Mouse (Mus musculus): ENCODE measurements around the gene Tmprss6. TPM values are rescaled to one million over a fixed set of nuclear protein-coding genes. Genes with fewer than 3 reads are reported as not detected.

Tmprss6 gene
- polyA plus RNA-seq, 1 experiment from 2014 or later = 0.51 TPM

DNA sequence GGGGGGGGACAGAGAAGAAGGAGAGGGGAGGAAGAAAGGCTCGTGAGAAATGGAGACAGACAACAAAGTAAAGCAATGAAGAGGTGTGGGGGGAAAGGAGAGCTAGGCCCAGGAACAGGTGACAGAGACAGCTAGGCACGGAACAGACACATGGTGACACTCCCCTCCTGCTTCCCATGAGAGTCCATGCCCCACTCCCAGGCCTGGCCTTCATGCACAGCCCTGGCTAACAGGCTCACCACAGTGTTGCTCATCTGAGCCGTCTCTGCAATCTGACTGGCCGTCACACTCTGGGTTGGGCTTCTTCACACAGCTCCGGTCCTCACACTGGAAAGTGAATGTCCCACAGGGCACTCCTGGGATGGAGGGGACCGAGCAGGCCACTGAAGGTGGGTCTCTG, 24.6 kb downstream of the Tmprss6 start:
- H3K36me3 ChIP-seq (ENCODE audit: control insufficient read depth, insufficient read depth, low read length) = no peaks in the 10 kb centered on the region
- H3K4me3 ChIP-seq (ENCODE audit: low read length) = no peak overlapping the region
- peak overlapping the region; percentile 24; the same call in 1 of the 2 replicates for H3K9ac ChIP-seq (ENCODE audit: low read depth, low read length)
- no peak overlapping the region for H3K4me2 ChIP-seq (ENCODE audit: low read length)
- H3K27ac ChIP-seq (ENCODE audit: low read depth, low read length) = no peak overlapping the region
- ATAC-seq = no peak
- H3K4me1 ChIP-seq (ENCODE audit: control insufficient read depth, insufficient read depth, low read depth, low read length) = peaks cover 4% of the 10 kb centered on the region; the same call in 1 of the 2 replicates
- no peaks in the 10 kb centered on the region for H3K27me3 ChIP-seq (replicated peaks; ENCODE audit: control insufficient read depth, insufficient read depth, low read length)
- no peaks in the 10 kb centered on the region for H3K9me3 ChIP-seq (ENCODE audit: control insufficient read depth, low read length)
- 57% methylated on average over 6 of the region's 6 CpGs for WGBS

DNA sequence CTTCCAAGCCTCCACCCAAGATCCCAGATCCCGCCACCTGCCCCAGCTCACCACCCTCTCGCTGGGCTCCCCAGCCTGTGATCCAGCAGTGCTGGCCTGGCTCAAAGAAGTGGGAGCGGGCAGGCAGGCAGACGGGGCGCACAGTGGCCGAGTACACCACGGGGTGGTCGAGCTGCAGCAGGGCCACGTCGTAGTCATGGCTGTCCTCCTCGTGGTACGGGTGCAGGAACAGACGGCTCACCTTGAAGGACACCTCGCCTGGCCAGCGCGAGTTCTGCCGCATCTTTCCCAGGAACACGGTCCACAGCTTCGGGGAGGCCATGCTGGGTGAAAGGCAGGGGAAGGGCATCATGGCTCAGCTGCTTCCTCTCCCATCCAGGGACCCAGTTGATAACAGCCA, 26.2 kb downstream of the Tmprss6 start:
- ATAC-seq = no peak
- WGBS = 90% methylated on average over 19 of the region's 19 CpGs
- Histone ChIP-seq H3K9me3 (ENCODE audit: control insufficient read depth, low read length) (no peaks in the 10 kb centered on the region), H3K27me3 (replicated peaks; ENCODE audit: control insufficient read depth, insufficient read depth, low read length) (no peaks in the 10 kb centered on the region), H3K4me2 (ENCODE audit: low read length) (no peak overlapping the region), H3K36me3 (ENCODE audit: control insufficient read depth, insufficient read depth, low read length) (no peaks in the 10 kb centered on the region), H3K4me3 (ENCODE audit: low read length) (no peak overlapping the region), H3K9ac (ENCODE audit: low read depth, low read length) (no peak overlapping the region), H3K4me1 (ENCODE audit: control insufficient read depth, insufficient read depth, low read depth, low read length) (peaks cover 1% of the 10 kb centered on the region), H3K27ac (ENCODE audit: low read depth, low read length) (no peak overlapping the region)

DNA sequence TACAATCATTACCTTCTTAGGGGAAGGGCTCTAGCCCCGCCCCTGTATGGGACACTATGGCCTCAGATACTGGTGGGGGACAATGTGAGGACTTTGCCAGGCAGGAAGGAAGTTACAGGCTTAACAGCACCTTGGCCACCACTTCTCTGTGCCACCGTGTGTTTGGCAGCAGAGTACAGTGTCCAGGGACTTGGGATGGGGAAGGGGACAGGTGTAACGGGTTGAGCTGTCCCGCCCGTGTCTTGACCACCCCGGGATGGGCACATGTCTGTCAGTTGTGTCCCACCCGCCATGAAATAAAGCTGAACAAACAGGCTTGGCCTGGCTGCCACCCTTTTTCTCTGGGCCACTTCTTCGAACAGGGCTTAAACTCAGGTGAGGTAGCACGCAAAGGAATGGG, 29.5 kb downstream of the Tmprss6 start:
- H3K27ac ChIP-seq (ENCODE audit: low read depth, low read length) = no peak overlapping the region
- no peak overlapping the region for H3K4me3 ChIP-seq (ENCODE audit: low read length)
- no peak overlapping the region for H3K4me2 ChIP-seq (ENCODE audit: low read length)
- H3K36me3 ChIP-seq (ENCODE audit: control insufficient read depth, insufficient read depth, low read length) = peaks cover 11% of the 10 kb centered on the region
- no peak overlapping the region for H3K9ac ChIP-seq (ENCODE audit: low read depth, low read length)
- no peaks in the 10 kb centered on the region; the same call in 1 of the 2 replicates for H3K27me3 ChIP-seq (replicated peaks; ENCODE audit: control insufficient read depth, insufficient read depth, low read length)
- 64% methylated on average over 9 of the region's 9 CpGs for WGBS
- H3K4me1 ChIP-seq (ENCODE audit: control insufficient read depth, insufficient read depth, low read depth, low read length) = peaks cover 16% of the 10 kb centered on the region
- H3K9me3 ChIP-seq (ENCODE audit: control insufficient read depth, low read length) = no peaks in the 10 kb centered on the region
- ATAC-seq = no peak

DNA sequence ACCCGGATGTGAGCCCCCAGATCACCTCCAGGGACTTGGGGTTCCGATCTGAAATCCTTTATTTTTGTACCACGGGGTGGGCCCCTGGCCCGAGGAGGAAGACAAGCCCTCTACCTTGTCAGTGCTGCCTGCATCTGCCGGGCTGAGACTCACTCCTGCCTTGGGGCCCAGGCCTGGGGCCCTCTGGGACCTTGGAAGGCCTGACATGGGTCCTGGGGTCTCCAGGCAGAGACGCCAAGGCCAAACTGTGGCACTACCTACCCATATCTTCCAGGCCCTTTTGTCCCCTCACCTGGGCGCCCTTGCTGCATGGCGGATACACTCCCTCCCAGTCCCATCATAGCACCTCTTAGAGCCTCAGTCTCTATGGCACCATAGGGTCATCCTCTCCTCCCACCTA, 29.9 kb downstream of the Tmprss6 start:
- H3K4me1 ChIP-seq (ENCODE audit: control insufficient read depth, insufficient read depth, low read depth, low read length) = peaks cover 16% of the 10 kb centered on the region
- H3K9ac ChIP-seq (ENCODE audit: low read depth, low read length) = no peak overlapping the region; the same call in 1 of the 2 replicates

DNA sequence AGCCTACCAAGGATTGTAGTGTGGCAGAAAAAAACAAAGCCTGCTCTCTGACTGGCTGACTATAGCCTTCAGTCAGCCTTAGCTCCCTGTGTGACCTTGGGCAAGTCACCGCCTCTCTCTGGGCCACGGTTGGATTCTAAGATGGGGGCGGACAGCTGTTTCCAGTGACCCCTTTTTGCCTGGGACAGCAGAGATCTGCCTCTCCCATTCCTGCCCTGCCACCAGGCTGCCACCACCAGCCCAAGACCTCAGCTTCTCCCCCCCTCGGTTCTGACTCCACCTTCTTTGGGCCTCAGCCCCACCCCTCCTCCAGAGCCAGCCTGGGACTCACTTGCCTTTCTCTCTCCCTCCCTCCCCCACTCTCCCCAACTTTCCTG, 30.4 kb downstream of the Tmprss6 start:
- no peak overlapping the region for H3K4me2 ChIP-seq (ENCODE audit: low read length)
- WGBS = 50% methylated on average over 4 of the region's 4 CpGs
- H3K36me3 ChIP-seq (ENCODE audit: control insufficient read depth, insufficient read depth, low read length) = peaks cover 15% of the 10 kb centered on the region
- no peaks in the 10 kb centered on the region for H3K9me3 ChIP-seq (ENCODE audit: control insufficient read depth, low read length)
- no peak overlapping the region for H3K4me3 ChIP-seq (ENCODE audit: low read length)
- no peak overlapping the region for H3K9ac ChIP-seq (ENCODE audit: low read depth, low read length)
- H3K4me1 ChIP-seq (ENCODE audit: control insufficient read depth, insufficient read depth, low read depth, low read length) = peaks cover 16% of the 10 kb centered on the region
- no peak for ATAC-seq
- H3K27me3 ChIP-seq (replicated peaks; ENCODE audit: control insufficient read depth, insufficient read depth, low read length) = no peaks in the 10 kb centered on the region; the same call in 1 of the 2 replicates
- H3K27ac ChIP-seq (ENCODE audit: low read depth, low read length) = no peak overlapping the region

More for the DNA sequence above, 29.9 kb downstream of the Tmprss6 start:
- no peak for ATAC-seq
- WGBS = 59% methylated on average over 8 of the region's 8 CpGs
- Histone ChIP-seq H3K4me3 (ENCODE audit: low read length) (no peak overlapping the region), H3K27me3 (replicated peaks; ENCODE audit: control insufficient read depth, insufficient read depth, low read length) (no peaks in the 10 kb centered on the region; the same call in 1 of the 2 replicates), H3K27ac (ENCODE audit: low read depth, low read length) (no peak overlapping the region), H3K4me2 (ENCODE audit: low read length) (no peak overlapping the region), H3K36me3 (ENCODE audit: control insufficient read depth, insufficient read depth, low read length) (peaks cover 15% of the 10 kb centered on the region), H3K9me3 (ENCODE audit: control insufficient read depth, low read length) (no peaks in the 10 kb centered on the region)

DNA sequence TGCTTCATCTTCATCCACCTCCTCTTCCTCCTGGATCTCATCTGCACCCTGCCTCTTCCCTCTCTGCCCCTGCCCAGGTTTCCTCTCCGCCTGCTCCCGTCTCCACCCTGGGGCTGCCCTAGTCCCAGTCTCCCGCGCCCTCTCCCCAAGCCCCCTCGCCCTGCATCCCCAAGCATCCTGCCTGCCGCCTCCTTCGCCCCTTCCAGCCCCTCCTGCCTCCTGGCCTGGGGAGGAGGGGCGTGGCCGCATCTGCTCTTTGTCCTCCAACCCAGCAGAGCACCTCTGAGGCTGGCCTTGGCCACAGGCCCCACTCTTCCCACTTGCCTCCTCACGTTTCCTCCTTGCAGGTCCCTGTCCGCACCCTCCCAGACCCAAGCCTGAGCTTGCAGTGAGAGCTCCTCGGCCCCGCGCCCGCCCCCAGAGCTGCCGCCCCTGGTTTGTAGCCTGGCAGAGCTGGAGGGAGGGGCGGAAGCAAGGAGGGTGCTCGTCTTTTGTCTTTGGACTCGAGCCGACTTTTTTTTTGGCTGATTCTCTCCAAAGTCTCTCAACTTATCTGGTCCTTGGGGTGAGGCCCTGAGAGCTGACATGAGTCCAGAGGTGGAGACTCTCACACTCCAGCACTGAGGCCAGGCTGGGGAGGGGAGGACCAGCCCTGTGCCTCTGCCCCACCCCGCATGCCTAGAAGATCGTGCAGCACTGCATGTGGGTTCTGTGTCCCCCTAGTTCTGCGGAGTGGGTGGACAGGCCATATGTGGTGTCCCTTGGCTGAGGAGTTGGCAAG, 31.0 kb downstream of the Tmprss6 start:
- H3K27me3 ChIP-seq (replicated peaks; ENCODE audit: control insufficient read depth, insufficient read depth, low read length) = no peaks in the 10 kb centered on the region; the same call in 1 of the 2 replicates
- peak overlapping the region; percentile 9; the same call in 1 of the 2 replicates for H3K4me3 ChIP-seq (ENCODE audit: low read length)
- H3K9ac ChIP-seq (ENCODE audit: low read depth, low read length) = peak overlapping the region; percentile 46
- no peak for ATAC-seq
- H3K4me1 ChIP-seq (ENCODE audit: control insufficient read depth, insufficient read depth, low read depth, low read length) = peaks cover 16% of the 10 kb centered on the region
- H3K9me3 ChIP-seq (ENCODE audit: control insufficient read depth, low read length) = no peaks in the 10 kb centered on the region
- 19% methylated on average over 23 of the region's 23 CpGs for WGBS
- peak overlapping the region; percentile 59; the same call in 1 of the 2 replicates for H3K27ac ChIP-seq (ENCODE audit: low read depth, low read length)
- H3K4me2 ChIP-seq (ENCODE audit: low read length) = peak overlapping the region; percentile 52
- peaks cover 20% of the 10 kb centered on the region for H3K36me3 ChIP-seq (ENCODE audit: control insufficient read depth, insufficient read depth, low read length)

DNA sequence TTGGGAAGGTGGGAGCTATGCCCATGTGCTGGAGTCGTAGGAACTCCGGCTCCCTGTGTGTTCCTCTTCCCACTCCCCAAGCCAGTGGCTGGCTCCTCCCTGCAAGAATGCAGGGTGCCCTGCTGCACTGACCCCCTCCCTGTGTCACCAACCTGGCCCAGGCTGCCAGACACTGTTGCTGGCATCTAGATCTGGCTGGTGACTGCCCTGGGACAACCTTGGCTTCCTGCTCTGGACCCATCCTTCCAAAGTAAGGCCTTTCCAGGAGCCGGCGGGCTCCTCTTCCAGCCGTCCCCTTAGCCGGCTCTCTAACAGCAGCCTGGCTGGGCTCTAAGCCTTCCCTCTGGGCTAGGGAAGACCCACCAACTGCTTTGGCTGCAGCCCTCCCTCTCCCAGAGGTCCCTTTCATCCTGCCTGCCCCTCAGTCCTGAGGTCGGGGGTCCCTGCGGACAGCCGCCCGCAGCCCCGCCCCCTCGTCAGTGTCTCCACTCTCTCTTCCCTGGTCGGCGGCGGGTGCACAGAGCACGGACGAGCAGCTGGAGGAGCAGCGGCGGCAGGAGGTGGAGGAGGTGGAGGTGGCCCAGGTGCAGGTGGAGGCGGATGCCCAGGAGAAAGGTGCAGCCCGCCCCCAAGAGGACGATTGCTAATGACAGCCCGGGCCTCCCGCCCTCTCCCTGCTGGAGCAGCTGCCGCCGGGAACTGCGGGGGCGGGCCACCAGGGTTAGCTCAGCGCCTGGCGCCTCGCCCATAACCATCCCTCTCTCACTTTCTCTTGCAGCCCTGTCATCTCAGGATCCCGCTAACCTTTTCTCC, 31.8 kb downstream of the Tmprss6 start:
- Histone ChIP-seq H3K4me1 (ENCODE audit: control insufficient read depth, insufficient read depth, low read depth, low read length) (peaks cover 16% of the 10 kb centered on the region), H3K27ac (ENCODE audit: low read depth, low read length) (peak overlapping the region; percentile 68), H3K4me3 (ENCODE audit: low read length) (peak overlapping the region; percentile 9; the same call in 1 of the 2 replicates), H3K9ac (ENCODE audit: low read depth, low read length) (peak overlapping the region; percentile 61), H3K9me3 (ENCODE audit: control insufficient read depth, low read length) (no peaks in the 10 kb centered on the region), H3K4me2 (ENCODE audit: low read length) (peak overlapping the region; percentile 52), H3K27me3 (replicated peaks; ENCODE audit: control insufficient read depth, insufficient read depth, low read length) (no peaks in the 10 kb centered on the region; the same call in 1 of the 2 replicates), H3K36me3 (ENCODE audit: control insufficient read depth, insufficient read depth, low read length) (peaks cover 21% of the 10 kb centered on the region)
- 13% methylated on average over 25 of the region's 32 CpGs for WGBS
- ATAC-seq = peak; percentile 34

DNA sequence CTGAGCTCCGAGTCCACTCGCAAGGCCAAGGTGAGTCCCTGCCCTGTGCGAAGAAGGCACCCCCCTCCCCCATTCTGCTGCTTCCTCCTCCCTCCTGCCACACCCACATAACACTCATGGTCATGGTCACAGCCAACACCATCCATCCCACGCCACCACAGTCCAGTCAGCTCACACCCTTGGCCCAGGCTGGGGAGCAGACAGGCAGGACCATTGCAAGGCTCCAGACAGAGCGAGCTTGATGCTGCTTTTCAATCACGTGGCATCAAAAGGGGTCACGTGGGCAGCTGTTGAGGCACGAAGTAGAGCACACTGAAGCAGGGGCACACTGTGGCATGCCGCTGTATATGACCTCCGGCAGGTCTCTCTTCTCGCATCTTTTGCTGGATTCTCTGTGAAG, 32.8 kb downstream of the Tmprss6 start:
- Histone ChIP-seq H3K4me3 (ENCODE audit: low read length) (no peak overlapping the region), H3K4me1 (ENCODE audit: control insufficient read depth, insufficient read depth, low read depth, low read length) (peaks cover 16% of the 10 kb centered on the region), H3K27me3 (replicated peaks; ENCODE audit: control insufficient read depth, insufficient read depth, low read length) (no peaks in the 10 kb centered on the region; the same call in 1 of the 2 replicates), H3K27ac (ENCODE audit: low read depth, low read length) (no peak overlapping the region), H3K9me3 (ENCODE audit: control insufficient read depth, low read length) (no peaks in the 10 kb centered on the region), H3K4me2 (ENCODE audit: low read length) (no peak overlapping the region), H3K9ac (ENCODE audit: low read depth, low read length) (no peak overlapping the region), H3K36me3 (ENCODE audit: control insufficient read depth, insufficient read depth, low read length) (peaks cover 21% of the 10 kb centered on the region)
- WGBS = 74% methylated on average over 11 of the region's 11 CpGs
- ATAC-seq = no peak
